Mouse (Mus musculus): Measurements from ENCODE around the gene Foxe1. TPM values are rescaled to one million over a fixed set of nuclear protein-coding genes. Genes with fewer than 3 reads are reported as not detected.

Gene Foxe1
- not detected for polyA plus RNA-seq (2014; fragmentation: Illumina TruSeq; extraction: RNeasy Lipid Tissue Mini Kit (QIAGEN cat#74804); ENCODE audit: low replicate concordance)

GRCm38 (mm10) chr4:46343596-46344260 is at the start of gene Foxe1:
Gene Foxe1, plus strand, starts transcription at chr4:46343609.

GRCm38 (mm10) chr4:46389013-46389611 is 45.7 kb downstream of the Foxe1 start, which contains the start of gene Trmo:
Gene Trmo, minus strand, starts transcription at chr4:46389437.

Other genes with a start within 250 kb of the Foxe1 start
- gene Ncbp1, start 205.0 kb upstream of the Foxe1 start, polyA plus RNA-seq (2014; fragmentation: Illumina TruSeq; extraction: RNeasy Lipid Tissue Mini Kit (QIAGEN cat#74804); ENCODE audit: low replicate concordance), result 31.6 TPM
- 18.8 TPM for gene Tstd2, start 204.9 kb upstream of the Foxe1 start, polyA plus RNA-seq (2014; fragmentation: Illumina TruSeq; extraction: RNeasy Lipid Tissue Mini Kit (QIAGEN cat#74804); ENCODE audit: low replicate concordance)
- 48.6 TPM for gene Xpa, start 147.3 kb upstream of the Foxe1 start, polyA plus RNA-seq (2014; fragmentation: Illumina TruSeq; extraction: RNeasy Lipid Tissue Mini Kit (QIAGEN cat#74804); ENCODE audit: low replicate concordance)
- gene Trmo, start 45.8 kb downstream of the Foxe1 start, polyA plus RNA-seq (2014; fragmentation: Illumina TruSeq; extraction: RNeasy Lipid Tissue Mini Kit (QIAGEN cat#74804); ENCODE audit: low replicate concordance), result 0.56 TPM
- 1.4 TPM for gene Hemgn, start 69.9 kb downstream of the Foxe1 start, polyA plus RNA-seq (2014; fragmentation: Illumina TruSeq; extraction: RNeasy Lipid Tissue Mini Kit (QIAGEN cat#74804); ENCODE audit: low replicate concordance)
- gene Anp32b, start 107.3 kb downstream of the Foxe1 start, polyA plus RNA-seq (2014; fragmentation: Illumina TruSeq; extraction: RNeasy Lipid Tissue Mini Kit (QIAGEN cat#74804); ENCODE audit: low replicate concordance), result 194 TPM
- gene Nans, start 145.6 kb downstream of the Foxe1 start, polyA plus RNA-seq (2014; fragmentation: Illumina TruSeq; extraction: RNeasy Lipid Tissue Mini Kit (QIAGEN cat#74804); ENCODE audit: low replicate concordance), result 6.5 TPM
- gene Trim14, start 192.5 kb downstream of the Foxe1 start, polyA plus RNA-seq (2014; fragmentation: Illumina TruSeq; extraction: RNeasy Lipid Tissue Mini Kit (QIAGEN cat#74804); ENCODE audit: low replicate concordance), result 11.8 TPM

Measured in small intestine, adult 10 weeks (tissue).